Mouse (Mus musculus) hematopoietic stem cell, adult 5-6 weeks (primary cell): ENCODE data around the gene Tmem132d. TPM values are rescaled to one million over a fixed set of nuclear protein-coding genes. Genes with fewer than 3 reads are reported as not detected.

Experiments
- ATAC-seq, 2 experiments: fragments of 125-278 bp in 1 of 2; replicated peaks in 1 of 2; 2 replicates each; pipeline ENCODE4 v1.8.0; 2016 to 2017; ENCODE audit warnings: inconsistent platforms in 2 of 2, mild to moderate bottlenecking in 2 of 2, moderate number of reproducible peaks in 2 of 2, low read depth in 1 of 2, moderate TSS enrichment in 1 of 2; ENCODE audit not compliant: low FRiP score in 2 of 2, poor library complexity in 2 of 2, severe bottlenecking in 2 of 2, insufficient read depth in 1 of 2, low TSS enrichment in 1 of 2
- total RNA-seq: library from RNA; stranded (forward); fragments of 172-1452, 232-1000 nt; gene quantifications from 2 replicates; pipeline ENCODE4 v1.2.3, GENCODE M21; 2017

Gene Tmem132d
- total RNA-seq, 1 experiment from 2014 or later = not detected

GRCm38 (mm10) chr5:127924106-127924505 is 508.8 kb downstream of the Tmem132d start:
- no peak for ATAC-seq

- ATAC-seq = no peak
These were observed 513.7 kb downstream of the Tmem132d start for GRCm38 (mm10) chr5:127919171-127919570.

GRCm38 (mm10) chr5:127918376-127918775 is 514.5 kb downstream of the Tmem132d start:
- no peak for ATAC-seq

GRCm38 (mm10) chr5:127914157-127914556 is 518.7 kb downstream of the Tmem132d start:
- ATAC-seq = no peak

GRCm38 (mm10) chr5:127911603-127912002 is 521.3 kb downstream of the Tmem132d start:
- no peak for ATAC-seq

GRCm38 (mm10) chr5:127910356-127910755 is 522.5 kb downstream of the Tmem132d start:
- ATAC-seq = no peak

GRCm38 (mm10) chr5:127895176-127895575 is 537.7 kb downstream of the Tmem132d start:
- ATAC-seq = no peak

GRCm38 (mm10) chr5:127885566-127886505 is 547.0 kb downstream of the Tmem132d start:
- ATAC-seq = no peak

- no peak for ATAC-seq
These were observed 549.9 kb downstream of the Tmem132d start for GRCm38 (mm10) chr5:127883021-127883420.

- no peak for ATAC-seq
These were observed 558.4 kb downstream of the Tmem132d start for GRCm38 (mm10) chr5:127874461-127874860.

- ATAC-seq = no peak
These were observed 567.7 kb downstream of the Tmem132d start for GRCm38 (mm10) chr5:127865157-127865556.

GRCm38 (mm10) chr5:127859719-127860118 is 573.2 kb downstream of the Tmem132d start:
- no peak for ATAC-seq

- ATAC-seq = no peak
These were observed 580.6 kb downstream of the Tmem132d start for GRCm38 (mm10) chr5:127852305-127852704.

- no peak for ATAC-seq
These were observed 601.1 kb downstream of the Tmem132d start for GRCm38 (mm10) chr5:127831791-127832190.

GRCm38 (mm10) chr5:127830831-127831230 is 602.0 kb downstream of the Tmem132d start:
- ATAC-seq = no peak

- no peak for ATAC-seq
These were observed 604.1 kb downstream of the Tmem132d start for GRCm38 (mm10) chr5:127828756-127829155.

GRCm38 (mm10) chr5:127821960-127822359 is 610.9 kb downstream of the Tmem132d start:
- no peak for ATAC-seq

GRCm38 (mm10) chr5:127815292-127815691 is 617.6 kb downstream of the Tmem132d start:
- ATAC-seq = no peak

GRCm38 (mm10) chr5:127807419-127807818 is 625.5 kb downstream of the Tmem132d start:
- ATAC-seq = no peak
